Mouse (Mus musculus) myocyte (in vitro differentiated cells): Measurements from ENCODE around the gene Ciao2b.

ENCODE experiments used
- POLR2A ChIP-seq: IDR thresholded peaks from one replicate; pipeline ENCODE4 v1.6.1; 2011; ENCODE audit warnings: low read depth, mild to moderate bottlenecking, control low read depth, moderate library complexity; ENCODE audit not compliant: insufficient read length
- TCF12 ChIP-seq: IDR thresholded peaks from one replicate; pipeline ENCODE4 v1.6.1; 2011; ENCODE audit warnings: mild to moderate bottlenecking, control low read depth; ENCODE audit not compliant: poor library complexity, insufficient read depth, severe bottlenecking

DNA sequence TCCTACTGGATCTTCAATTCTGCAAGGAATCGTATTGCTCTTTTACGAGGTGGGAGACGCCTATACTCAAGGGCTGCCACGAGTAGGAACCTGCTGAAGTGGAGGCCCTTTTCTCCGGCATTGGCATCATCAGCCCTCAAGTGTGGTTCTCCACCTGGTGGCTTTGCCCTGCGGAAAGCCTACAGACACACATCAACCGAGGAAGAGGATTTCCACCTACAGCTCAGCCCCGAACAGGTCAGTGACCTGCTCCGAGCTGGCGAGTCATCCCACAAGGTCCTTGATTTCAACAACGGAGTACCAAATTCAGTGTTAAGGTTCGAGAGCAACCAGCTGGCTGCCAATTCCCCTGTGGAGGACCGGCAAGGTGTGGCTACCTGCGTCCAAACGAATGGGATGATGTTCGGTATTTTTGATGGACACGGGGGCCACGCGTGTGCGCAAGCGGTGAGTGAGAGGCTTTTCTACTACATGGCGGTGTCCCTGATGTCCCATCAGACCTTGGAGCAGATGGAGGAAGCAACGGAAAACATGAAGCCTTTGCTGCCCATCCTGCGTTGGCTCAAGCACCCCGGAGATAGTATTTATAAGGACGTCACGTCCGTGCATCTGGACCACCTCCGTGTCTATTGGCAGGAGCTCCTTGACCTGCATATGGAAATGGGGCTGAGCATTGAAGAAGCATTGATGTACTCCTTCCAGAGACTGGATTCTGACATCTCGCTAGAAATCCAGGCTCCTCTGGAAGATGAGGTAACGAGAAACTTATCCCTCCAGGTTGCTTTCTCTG is 48.0 kb downstream of the Ciao2b start:
- TF ChIP-seq POLR2A (no peak), TCF12 (no peak)
